Mouse (Mus musculus) erythroblast, embryonic 14.5 days (primary cell): ENCODE measurements around the gene Card11.

ENCODE experiments used
- GATA1 ChIP-seq: IDR thresholded peaks from 2 replicates; pipeline ENCODE4 v1.6.1; 2012; ENCODE audit warnings: low read length, inconsistent platforms, mixed read lengths
- TAL1 ChIP-seq: IDR thresholded peaks from 3 replicates; pipeline ENCODE4 v1.6.1; 2012; ENCODE audit warnings: low read length, inconsistent platforms, mixed read lengths

- TF ChIP-seq GATA1 (no peak), TAL1 (no peak)
Observed at GRCm38 (mm10) chr5:141014216-141014615, 13.8 kb upstream of the Card11 start.
